In genomic region chr5:123057366-123058250, GRCm38 (mm10) we compare ENCODE assay signal across 8 mouse cellular contexts. TPM values are rescaled to one million over a fixed set of nuclear protein-coding genes. Genes with fewer than 3 reads are reported as not detected.
DNase-seq lines count a peak whose midpoint lies in the region; ATAC-seq and TF ChIP-seq lines count a peak whose summit lies in the region.

No protein-coding gene starts in this region.

- ATAC-seq in kidney, embryonic 14.5 days (ENCODE audit: low FRiP score, low TSS enrichment), result peak; percentile 98
- ATAC-seq in limb, embryonic 15.5 days (ENCODE audit: insufficient number of reproducible peaks, low FRiP score, low TSS enrichment, low read depth), result peak; percentile 97

- peak; percentile 100 for DNase-seq in A20 (ENCODE audit: low read depth, low spot score)
- DNase-seq in heart, adult 9 months (ENCODE audit: low spot score in 2 of 2), result peak; percentile 99 to 100
- DNase-seq in monocyte, adult 2 months (ENCODE audit: low read depth in 1 of 2, low spot score in 2 of 2), result peak; percentile 97 to 99
- peak; percentile 100 for DNase-seq in spleen, postnatal 36 days (ENCODE audit: low spot score in 2 of 2)

- H3K9me3 ChIP-seq in kidney, embryonic 14.5 days (ENCODE audit: control insufficient read depth, low read length), result no peaks in the 10 kb centered on the region
- H3K9me3 ChIP-seq in limb, embryonic 15.5 days, result no peaks in the 10 kb centered on the region

- peak overlapping the region; percentile 78 for H3K27ac ChIP-seq in bone marrow macrophage, adult 2 months (ENCODE audit: insufficient read depth, low read depth, low read length)
- peak overlapping the region; percentile 57 for H3K27ac ChIP-seq in embryonic fibroblast, embryonic 13.5 days (ENCODE audit: insufficient read depth, low read length)
- H3K27ac ChIP-seq in kidney, embryonic 14.5 days (ENCODE audit: low read depth, low read length), result peak overlapping the region; percentile 6; the same call in 1 of the 2 replicates
- peak overlapping the region; percentile 79 for H3K27ac ChIP-seq in limb, embryonic 15.5 days

- H3K36me3 ChIP-seq in kidney, embryonic 14.5 days (ENCODE audit: control insufficient read depth, insufficient read depth, low read length), result no peaks in the 10 kb centered on the region
- H3K36me3 ChIP-seq in limb, embryonic 15.5 days, result no peaks in the 10 kb centered on the region

- 8% methylated on average over 48 of the region's 48 CpGs for WGBS in kidney, embryonic 14.5 days
- WGBS in limb, embryonic 15.5 days, result 8% methylated on average over 48 of the region's 48 CpGs

- TF ChIP-seq CTCF in bone marrow macrophage, adult 2 months (IDR thresholded peaks at IDR 0.05; ENCODE audit: low read depth, low read length), result no peak
- peak; percentile 49; the same call in 1 of the 2 replicates for TF ChIP-seq CTCF in embryonic fibroblast, embryonic 13.5 days (IDR thresholded peaks at IDR 0.05; ENCODE audit: borderline replicate concordance, insufficient read depth, low read length)

- H3K4me3 ChIP-seq in bone marrow macrophage, adult 2 months (ENCODE audit: insufficient read depth, low read length), result peak overlapping the region; percentile 50
- H3K4me3 ChIP-seq in embryonic fibroblast, embryonic 13.5 days (ENCODE audit: insufficient read depth, low read length), result peak overlapping the region; percentile 15; the same call in 1 of the 2 replicates
- peak overlapping the region; percentile 33 for H3K4me3 ChIP-seq in kidney, embryonic 14.5 days (ENCODE audit: low read length)
- peak overlapping the region; percentile 45 for H3K4me3 ChIP-seq in limb, embryonic 15.5 days

- peaks cover 22% of the 10 kb centered on the region for H3K4me1 ChIP-seq in bone marrow macrophage, adult 2 months (ENCODE audit: control insufficient read depth, insufficient read depth, low read length)
- no peaks in the 10 kb centered on the region for H3K4me1 ChIP-seq in embryonic fibroblast, embryonic 13.5 days (ENCODE audit: control insufficient read depth, insufficient read depth, low read length)
- no peaks in the 10 kb centered on the region for H3K4me1 ChIP-seq in kidney, embryonic 14.5 days (ENCODE audit: control insufficient read depth, insufficient read depth, low read length)
- H3K4me1 ChIP-seq in limb, embryonic 15.5 days, result peaks cover 12% of the 10 kb centered on the region

- peak overlapping the region; percentile 42; the same call in 1 of the 2 replicates for H3K9ac ChIP-seq in kidney, embryonic 14.5 days (ENCODE audit: low read depth, low read length)
- peak overlapping the region; percentile 14; the same call in 1 of the 2 replicates for H3K9ac ChIP-seq in limb, embryonic 15.5 days

- TF ChIP-seq POLR2A in bone marrow macrophage, adult 2 months (IDR thresholded peaks at IDR 0.05; ENCODE audit: borderline replicate concordance, low read depth, low read length), result no peak
- peak; percentile 82 for TF ChIP-seq POLR2A in embryonic fibroblast, embryonic 13.5 days (IDR thresholded peaks at IDR 0.05; ENCODE audit: low read depth, low read length)

- peak overlapping the region; percentile 41 for H3K4me2 ChIP-seq in kidney, embryonic 14.5 days (replicated peaks; ENCODE audit: low read depth, low read length)
- peak overlapping the region; percentile 37 for H3K4me2 ChIP-seq in limb, embryonic 15.5 days

- H3K27me3 ChIP-seq in kidney, embryonic 14.5 days (ENCODE audit: control insufficient read depth, insufficient read depth, low read length), result no peaks in the 10 kb centered on the region
- no peaks in the 10 kb centered on the region for H3K27me3 ChIP-seq in limb, embryonic 15.5 days

RNA-seq across cellular contexts. Expression of gene Tmem120b, which starts 10.6 kb away (rescaled TPM):
- polyA plus RNA-seq in bone marrow macrophage, adult 2 months (2012; ENCODE audit: insufficient read depth, insufficient read length, missing spikeins), result 4.3 and 6.8 TPM in 2 replicates
- polyA plus RNA-seq in embryonic fibroblast, embryonic 13.5 days (2011; ENCODE audit: insufficient read length, low read depth, missing spikeins), result 5.5 and 9.1 TPM in 2 replicates
- 12.0 and 13.1 TPM in 2 replicates for polyA plus RNA-seq in kidney, embryonic 14.5 days (2014; fragmentation: Nextera tagmentation; extraction: Ambion mirVana)
- polyA plus RNA-seq in limb, embryonic 15.5 days (2015; fragmentation: Nextera tagmentation; extraction: Ambion mirVana), result 18.8 and 23.1 TPM in 2 replicates

RNA-seq across cellular contexts. Expression of gene Morn3, which starts 10.8 kb away (rescaled TPM):
- not detected in 2 replicates for polyA plus RNA-seq in bone marrow macrophage, adult 2 months (2012; ENCODE audit: insufficient read depth, insufficient read length, missing spikeins)
- not detected in 2 replicates for polyA plus RNA-seq in embryonic fibroblast, embryonic 13.5 days (2011; ENCODE audit: insufficient read length, low read depth, missing spikeins)
- polyA plus RNA-seq in kidney, embryonic 14.5 days (2014; fragmentation: Nextera tagmentation; extraction: Ambion mirVana), result 1.3 and 1.7 TPM in 2 replicates
- polyA plus RNA-seq in limb, embryonic 15.5 days (2015; fragmentation: Nextera tagmentation; extraction: Ambion mirVana), result 1.0 TPM in 1 of 2 replicates, not detected in the other

RNA-seq across cellular contexts. Expression of gene Orai1, which starts 42.7 kb away (rescaled TPM):
- polyA plus RNA-seq in bone marrow macrophage, adult 2 months (2012; ENCODE audit: insufficient read depth, insufficient read length, missing spikeins), result 59.9 and 68.5 TPM in 2 replicates
- polyA plus RNA-seq in embryonic fibroblast, embryonic 13.5 days (2011; ENCODE audit: insufficient read length, low read depth, missing spikeins), result 9.3 and 10.6 TPM in 2 replicates
- polyA plus RNA-seq in kidney, embryonic 14.5 days (2014; fragmentation: Nextera tagmentation; extraction: Ambion mirVana), result 21.5 and 23.2 TPM in 2 replicates
- 16.4 and 18.2 TPM in 2 replicates for polyA plus RNA-seq in limb, embryonic 15.5 days (2015; fragmentation: Nextera tagmentation; extraction: Ambion mirVana)

Comparison
In these comparisons a context has a peak if more than half of its experiments do, and no peak if none do; other contexts are left out.
1. Peak in every context shown above with its lines: DNase-seq, ATAC-seq, H3K4me3 ChIP-seq and H3K27ac ChIP-seq.
2. H3K27ac ChIP-seq: peak in every context shown above with its lines; median percentile 79 in limb, embryonic 15.5 days; 78 in bone marrow macrophage, adult 2 months; 57 in embryonic fibroblast, embryonic 13.5 days; 6 in kidney, embryonic 14.5 days.